Mouse (Mus musculus) CH12.LX (cell line): Measurements from ENCODE around the gene Arl6ip4.
A peak's percentile ranks its signal among the peaks of the same experiment; 100 is the strongest.

Experiments used
- CHD1 ChIP-seq: IDR thresholded peaks from 2 replicates; pipeline ENCODE4 v1.6.1; 2012; ENCODE audit warnings: low read depth, low read length, improper control_type of control experiment, inconsistent platforms
- EP300 ChIP-seq: IDR thresholded peaks from 2 replicates; pipeline ENCODE4 v1.6.1; 2011; ENCODE audit warnings: low read length, improper control_type of control experiment
- MAFK ChIP-seq: IDR thresholded peaks from 2 replicates; pipeline ENCODE4 v1.6.1; 2011; ENCODE audit warnings: low read length, improper control_type of control experiment; ENCODE audit not compliant: insufficient replicate concordance
- MXI1 ChIP-seq: IDR thresholded peaks from 2 replicates; pipeline ENCODE4 v1.6.1; 2011; ENCODE audit warnings: mild to moderate bottlenecking, low read depth, low read length, improper control_type of control experiment
- POLR2A ChIP-seq: IDR thresholded peaks from 2 replicates; pipeline ENCODE4 v1.6.1; 2011; ENCODE audit warnings: low read depth, mild to moderate bottlenecking, improper control_type of control experiment, low read length
- USF1 ChIP-seq: IDR thresholded peaks from 2 replicates; pipeline ENCODE4 v1.6.1; 2014; ENCODE audit warnings: low read depth, mild to moderate bottlenecking, inconsistent platforms, low read length, improper control_type of control experiment

DNA sequence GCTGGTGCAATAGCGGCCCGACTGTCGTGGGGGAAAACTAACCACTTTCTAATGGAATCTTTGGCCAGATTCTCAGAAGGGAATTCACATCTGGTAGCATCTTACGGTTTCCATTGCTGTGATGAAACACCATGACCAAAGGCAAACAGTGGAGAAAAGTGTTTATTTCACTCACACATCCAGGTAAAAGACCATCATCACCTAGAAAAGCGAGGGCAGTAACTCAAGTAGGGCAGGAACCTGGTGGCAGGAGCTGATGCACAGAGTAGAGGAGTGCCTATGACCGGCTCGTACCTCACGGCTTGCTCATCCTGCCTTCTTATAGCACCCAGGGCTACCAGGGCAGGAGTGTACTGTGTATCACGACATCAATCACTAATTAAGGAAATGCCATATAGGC is 12.3 kb upstream of the Arl6ip4 start:
- no peak for TF ChIP-seq MXI1
- peak; percentile 38; the same call in 1 of the 2 replicates for TF ChIP-seq POLR2A
- TF ChIP-seq USF1 = no peak
- no peak for TF ChIP-seq EP300
- TF ChIP-seq MAFK = no peak
- no peak for TF ChIP-seq CHD1
